18 mouse cellular contexts compared by ENCODE assay signal in the genomic region with DNA sequence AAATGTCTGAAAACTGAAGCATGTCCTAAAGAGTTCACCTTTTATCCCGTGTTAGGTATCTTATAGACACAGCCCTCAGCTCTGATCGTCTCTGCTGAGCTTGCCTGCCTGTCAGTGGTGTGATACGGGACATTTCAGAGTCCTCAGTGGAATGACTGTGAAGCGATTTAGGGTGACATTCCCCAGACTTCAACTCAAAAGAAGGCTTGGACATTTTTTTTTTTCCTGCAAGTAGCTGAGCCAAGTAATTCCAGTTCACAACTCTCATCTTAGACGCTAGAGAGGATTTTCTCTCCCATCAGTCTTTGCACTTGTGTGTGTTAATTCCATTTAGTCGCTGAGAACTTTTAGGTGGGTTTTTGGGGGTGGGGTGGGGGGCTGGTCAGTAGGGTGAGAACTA. TPM values are rescaled to one million over a fixed set of nuclear protein-coding genes. Genes with fewer than 3 reads are reported as not detected.
DNase-seq lines count a peak whose midpoint lies in the region; ATAC-seq and TF ChIP-seq lines count a peak whose summit lies in the region.
"Had no signal": no experiment of that assay in that cellular context is flagged by ENCODE, and none has a peak within 500 bp of the region (broad histone marks: within the 10 kb centered on the region; RNA-seq: fewer than 3 reads in every experiment).

No protein-coding gene starts in this region.

- peak overlapping the region; percentile 43 for H3K27ac ChIP-seq in heart, embryonic 15.5 days
- peak overlapping the region; percentile 47 for H3K27ac ChIP-seq in embryonic facial prominence, embryonic 12.5 days
- H3K27ac ChIP-seq in limb, embryonic 13.5 days: peak overlapping the region; percentile 58
- no peak overlapping the region for H3K27ac ChIP-seq in forebrain, postnatal 0 days (ENCODE audit: low read depth, low read length)
- no peak overlapping the region for H3K27ac ChIP-seq in midbrain, embryonic 14.5 days (replicated peaks; ENCODE audit: low read depth, low read length)
- H3K27ac ChIP-seq: hindbrain, embryonic 13.5 days; intestine, embryonic 15.5 days; kidney, embryonic 15.5 days; midbrain, embryonic 13.5 days had no signal

- H3K36me3 ChIP-seq in heart, embryonic 15.5 days: no peaks in the 10 kb centered on the region
- no peaks in the 10 kb centered on the region for H3K36me3 ChIP-seq in embryonic facial prominence, embryonic 12.5 days
- no peaks in the 10 kb centered on the region for H3K36me3 ChIP-seq in limb, embryonic 13.5 days
- no peaks in the 10 kb centered on the region for H3K36me3 ChIP-seq in forebrain, postnatal 0 days (ENCODE audit: insufficient read depth)
- no peaks in the 10 kb centered on the region for H3K36me3 ChIP-seq in midbrain, embryonic 14.5 days (ENCODE audit: control insufficient read depth, insufficient read depth, low read length)
- H3K36me3 ChIP-seq: hindbrain, embryonic 13.5 days; intestine, embryonic 15.5 days; kidney, embryonic 15.5 days; midbrain, embryonic 13.5 days had no signal

- peak overlapping the region; percentile 24; the same call in 1 of the 2 replicates for H3K4me2 ChIP-seq in heart, embryonic 15.5 days
- H3K4me2 ChIP-seq in embryonic facial prominence, embryonic 12.5 days (replicated peaks): peak overlapping the region; percentile 26
- peak overlapping the region; percentile 49 for H3K4me2 ChIP-seq in limb, embryonic 13.5 days (replicated peaks)
- H3K4me2 ChIP-seq in forebrain, postnatal 0 days (ENCODE audit: low read depth): no peak overlapping the region
- H3K4me2 ChIP-seq in midbrain, embryonic 14.5 days (ENCODE audit: low read length): no peak overlapping the region
- H3K4me2 ChIP-seq: hindbrain, embryonic 13.5 days; intestine, embryonic 15.5 days; kidney, embryonic 15.5 days; midbrain, embryonic 13.5 days had no signal

- no peak overlapping the region for H3K9ac ChIP-seq in heart, embryonic 15.5 days
- H3K9ac ChIP-seq in embryonic facial prominence, embryonic 12.5 days: no peak overlapping the region
- H3K9ac ChIP-seq in limb, embryonic 13.5 days: 0 out of 2 replicates have a peak overlapping the region, but pooled peaks have one; percentile 19
- no peak overlapping the region for H3K9ac ChIP-seq in forebrain, postnatal 0 days
- H3K9ac ChIP-seq in midbrain, embryonic 14.5 days (replicated peaks; ENCODE audit: low read length): no peak overlapping the region
- H3K9ac ChIP-seq: hindbrain, embryonic 13.5 days; intestine, embryonic 15.5 days; kidney, embryonic 15.5 days; midbrain, embryonic 13.5 days had no signal

- H3K4me3 ChIP-seq in heart, embryonic 15.5 days: no peak overlapping the region
- H3K4me3 ChIP-seq in embryonic facial prominence, embryonic 12.5 days: no peak overlapping the region
- peak overlapping the region; percentile 19; the same call in 1 of the 2 replicates for H3K4me3 ChIP-seq in limb, embryonic 13.5 days
- H3K4me3 ChIP-seq in forebrain, postnatal 0 days (ENCODE audit: low read depth, low read length): no peak overlapping the region
- no peak overlapping the region for H3K4me3 ChIP-seq in midbrain, embryonic 14.5 days (replicated peaks; ENCODE audit: low read depth, low read length)
- H3K4me3 ChIP-seq: erythroblast, embryonic 14.5 days; hindbrain, embryonic 13.5 days; intestine, embryonic 15.5 days; kidney, embryonic 15.5 days; midbrain, embryonic 13.5 days had no signal

- TF ChIP-seq CTCF in forebrain, postnatal 0 days (IDR thresholded peaks at IDR 0.05; ENCODE audit: low read depth): no peak

- H3K27me3 ChIP-seq in heart, embryonic 15.5 days: no peaks in the 10 kb centered on the region
- no peaks in the 10 kb centered on the region for H3K27me3 ChIP-seq in embryonic facial prominence, embryonic 12.5 days
- no peaks in the 10 kb centered on the region for H3K27me3 ChIP-seq in limb, embryonic 13.5 days
- no peaks in the 10 kb centered on the region for H3K27me3 ChIP-seq in forebrain, postnatal 0 days (ENCODE audit: insufficient read depth, low read length)
- H3K27me3 ChIP-seq in midbrain, embryonic 14.5 days (ENCODE audit: control insufficient read depth, insufficient read depth, low read length): no peaks in the 10 kb centered on the region
- H3K27me3 ChIP-seq: hindbrain, embryonic 13.5 days; intestine, embryonic 15.5 days; midbrain, embryonic 13.5 days had no signal

- WGBS in heart, embryonic 15.5 days: 23% methylated on average over 6 of the region's 6 CpGs
- WGBS in embryonic facial prominence, embryonic 12.5 days: 45% methylated on average over 6 of the region's 6 CpGs
- WGBS in limb, embryonic 13.5 days: 20% methylated on average over 6 of the region's 6 CpGs
- 60% methylated on average over 6 of the region's 6 CpGs for WGBS in forebrain, postnatal 0 days
- WGBS in midbrain, embryonic 14.5 days: 71% methylated on average over 6 of the region's 6 CpGs

- H3K9me3 ChIP-seq in heart, embryonic 15.5 days (replicated peaks): no peaks in the 10 kb centered on the region
- no peaks in the 10 kb centered on the region for H3K9me3 ChIP-seq in embryonic facial prominence, embryonic 12.5 days
- no peaks in the 10 kb centered on the region for H3K9me3 ChIP-seq in limb, embryonic 13.5 days
- H3K9me3 ChIP-seq in forebrain, postnatal 0 days (ENCODE audit: low read length): no peaks in the 10 kb centered on the region
- H3K9me3 ChIP-seq in midbrain, embryonic 14.5 days (ENCODE audit: control insufficient read depth, low read length): no peaks in the 10 kb centered on the region
- H3K9me3 ChIP-seq: hindbrain, embryonic 13.5 days; intestine, embryonic 15.5 days; kidney, embryonic 15.5 days; midbrain, embryonic 13.5 days had no signal

- DNase-seq in heart, adult 8-10 months (ENCODE audit: low spot score): no peak
- DNase-seq in NIH3T3 (ENCODE audit: low read depth): peak; percentile 66
- DNase-seq in forebrain, postnatal 0 days: no peak
- no peak for DNase-seq in midbrain, embryonic 14.5 days
- DNase-seq: cerebellum, adult 9-11 months; lung, adult 2 months; right cerebral cortex, postnatal 4 days; thymus, adult 18-20 months had no signal

- peaks cover 23% of the 10 kb centered on the region for H3K4me1 ChIP-seq in heart, embryonic 15.5 days (replicated peaks)
- H3K4me1 ChIP-seq in embryonic facial prominence, embryonic 12.5 days: peaks cover 26% of the 10 kb centered on the region
- H3K4me1 ChIP-seq in limb, embryonic 13.5 days: peaks cover 44% of the 10 kb centered on the region
- H3K4me1 ChIP-seq in forebrain, postnatal 0 days (ENCODE audit: insufficient read depth): no peaks in the 10 kb centered on the region
- no peaks in the 10 kb centered on the region for H3K4me1 ChIP-seq in midbrain, embryonic 14.5 days (ENCODE audit: control insufficient read depth, insufficient read depth, low read length)
- H3K4me1 ChIP-seq: hindbrain, embryonic 13.5 days; intestine, embryonic 15.5 days; midbrain, embryonic 13.5 days had no signal

- ATAC-seq in heart, embryonic 15.5 days (replicated peaks; ENCODE audit: insufficient number of reproducible peaks, insufficient read depth, low FRiP score, low read depth): no peak
- ATAC-seq in embryonic facial prominence, embryonic 12.5 days (ENCODE audit: insufficient number of reproducible peaks, insufficient read depth, low FRiP score, low TSS enrichment): no peak
- no peak for ATAC-seq in limb, embryonic 13.5 days (ENCODE audit: low FRiP score, low read depth)
- ATAC-seq in forebrain, postnatal 0 days: no peak
- no peak for ATAC-seq in midbrain, embryonic 14.5 days (ENCODE audit: low FRiP score, low TSS enrichment)
- ATAC-seq: forebrain, embryonic 14.5 days; intestine, embryonic 15.5 days; midbrain, embryonic 13.5 days had no signal

RNA-seq across cellular contexts. Expression of gene Gorab, which starts 42.7 kb away (rescaled TPM):
- polyA plus RNA-seq in heart, embryonic 15.5 days (2015; fragmentation: Nextera tagmentation; extraction: Ambion mirVana): 9.1 and 10.9 TPM in 2 replicates
- total RNA-seq in heart, adult 8-10 months (2022): 1 to 10 TPM; 2.4 to 4.0 (median 3.4) TPM
- 39.0 and 40.6 TPM in 2 replicates for polyA plus RNA-seq in embryonic facial prominence, embryonic 12.5 days (2016; fragmentation: Nextera tagmentation; extraction: Ambion mirVana)
- 35.2 and 35.6 TPM in 2 replicates for polyA plus RNA-seq in limb, embryonic 13.5 days (2015; fragmentation: Nextera tagmentation; extraction: Ambion mirVana)
- total RNA-seq in forebrain, postnatal 0 days (2014; rRNA removed): 16.6 and 18.6 TPM in 2 replicates
- polyA plus RNA-seq in forebrain, postnatal 0 days (2015; fragmentation: Nextera tagmentation; extraction: Ambion mirVana): 15.8 and 15.9 TPM in 2 replicates
- polyA plus RNA-seq in midbrain, embryonic 14.5 days (2014; fragmentation: Nextera tagmentation; extraction: Ambion mirVana): 21.4 and 23.7 TPM in 2 replicates

RNA-seq across cellular contexts. Expression of gene Prrx1, which starts 47.3 kb away (rescaled TPM):
- 10.8 and 13.7 TPM in 2 replicates for polyA plus RNA-seq in heart, embryonic 15.5 days (2015; fragmentation: Nextera tagmentation; extraction: Ambion mirVana)
- total RNA-seq in heart, adult 8-10 months (2022): 10 to 100 TPM; 29.1 to 33.6 (median 30.5) TPM
- polyA plus RNA-seq in embryonic facial prominence, embryonic 12.5 days (2016; fragmentation: Nextera tagmentation; extraction: Ambion mirVana): 180 and 186 TPM in 2 replicates
- polyA plus RNA-seq in limb, embryonic 13.5 days (2015; fragmentation: Nextera tagmentation; extraction: Ambion mirVana): 160 and 179 TPM in 2 replicates
- 4.3 and 7.3 TPM in 2 replicates for total RNA-seq in forebrain, postnatal 0 days (2014; rRNA removed)
- 3.3 and 4.0 TPM in 2 replicates for polyA plus RNA-seq in forebrain, postnatal 0 days (2015; fragmentation: Nextera tagmentation; extraction: Ambion mirVana)
- 0.84 and 3.5 TPM in 2 replicates for polyA plus RNA-seq in midbrain, embryonic 14.5 days (2014; fragmentation: Nextera tagmentation; extraction: Ambion mirVana)
- total RNA-seq: megakaryocyte progenitor cell, adult 5-6 weeks had no signal
- polyA plus RNA-seq: erythroblast, embryonic 14.5 days had no signal

Comparison
In these comparisons a context has a peak if more than half of its experiments do, and no peak if none do; other contexts are left out.
1. H3K27ac ChIP-seq: peak in heart, embryonic 15.5 days (single experiment), embryonic facial prominence, embryonic 12.5 days (single experiment) and limb, embryonic 13.5 days (single experiment); none in forebrain, postnatal 0 days (single experiment) and midbrain, embryonic 14.5 days (single experiment).
2. H3K4me2 ChIP-seq: peak in heart, embryonic 15.5 days (single experiment), embryonic facial prominence, embryonic 12.5 days (single experiment) and limb, embryonic 13.5 days (single experiment); none in forebrain, postnatal 0 days (single experiment) and midbrain, embryonic 14.5 days (single experiment).
3. RNA of gene Prrx1, which starts 47.3 kb away (polyA plus RNA-seq): 180 to 186 TPM in embryonic facial prominence, embryonic 12.5 days and 160 to 179 TPM in limb, embryonic 13.5 days; 10.8 to 13.7 TPM in heart, embryonic 15.5 days, 3.3 to 4.0 TPM in forebrain, postnatal 0 days and 0.84 to 3.5 TPM in midbrain, embryonic 14.5 days; every median in the first group is over 10 times any median in the second.